In the genomic region with DNA sequence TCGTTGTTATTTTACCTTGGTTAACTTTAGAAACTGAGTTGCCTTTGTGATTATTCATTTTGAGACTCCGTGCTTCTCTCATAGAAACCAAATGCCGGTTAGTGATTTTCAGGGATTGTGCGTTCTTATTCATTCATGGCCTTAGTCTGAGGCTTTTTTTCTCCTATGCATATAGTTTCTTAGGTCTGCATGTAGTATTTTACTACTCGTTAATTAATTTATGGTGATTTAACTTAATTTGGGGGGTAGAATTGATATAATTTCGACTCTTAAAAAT, we compare ENCODE assay signal across 10 mouse cellular contexts. TPM values are rescaled to one million over a fixed set of nuclear protein-coding genes. Genes with fewer than 3 reads are reported as not detected.
DNase-seq lines count a peak whose midpoint lies in the region; ATAC-seq and TF ChIP-seq lines count a peak whose summit lies in the region.
"Had no signal": no experiment of that assay in that cellular context is flagged by ENCODE, and none has a peak within 500 bp of the region (broad histone marks: within the 10 kb centered on the region; RNA-seq: fewer than 3 reads in every experiment).

No protein-coding gene starts in this region.

- DNase-seq in kidney, adult 2 months: peak; percentile 9
- DNase-seq in kidney, postnatal 4 days: no peak
- DNase-seq in cerebellum, postnatal 25 days: no peak
- no peak for DNase-seq in adrenal gland, postnatal 14 days
- DNase-seq in spleen, postnatal 10 days (ENCODE audit: low spot score in 2 of 2): no peak

- WGBS in kidney, adult 2 months: 24% methylated on average over 6 of the region's 6 CpGs
- 2% methylated on average over 6 of the region's 6 CpGs for WGBS in hindbrain, embryonic 13.5 days
- 1% methylated on average over 6 of the region's 6 CpGs for WGBS in midbrain, embryonic 13.5 days

- H3K27me3 ChIP-seq in kidney, adult 2 months (replicated peaks; ENCODE audit: control insufficient read depth, insufficient read depth, low read length): no peaks in the 10 kb centered on the region
- no peaks in the 10 kb centered on the region for H3K27me3 ChIP-seq in hindbrain, embryonic 13.5 days
- H3K27me3 ChIP-seq in midbrain, embryonic 13.5 days: no peaks in the 10 kb centered on the region
- H3K27me3 ChIP-seq: Patski had no signal

- H3K9ac ChIP-seq in hindbrain, embryonic 13.5 days: peak overlapping the region; percentile 93
- H3K9ac ChIP-seq in midbrain, embryonic 13.5 days (replicated peaks): peak overlapping the region; percentile 91

- H3K4me2 ChIP-seq in hindbrain, embryonic 13.5 days: peak overlapping the region; percentile 55
- peak overlapping the region; percentile 55 for H3K4me2 ChIP-seq in midbrain, embryonic 13.5 days (replicated peaks)

- TF ChIP-seq POLR2A in kidney, adult 2 months (IDR thresholded peaks at IDR 0.05; ENCODE audit: low read depth, low read length): no peak

- TF ChIP-seq CTCF in kidney, adult 2 months (conservative IDR thresholded peaks at IDR 0.05; ENCODE audit: insufficient read depth, insufficient read length, low read depth, low read length): no peak

- H3K4me1 ChIP-seq in kidney, adult 2 months (ENCODE audit: control insufficient read depth, insufficient read depth, low read length): no peaks in the 10 kb centered on the region
- no peaks in the 10 kb centered on the region for H3K4me1 ChIP-seq in brown adipose tissue, adult 24 weeks (ENCODE audit: control insufficient read depth, insufficient read depth, insufficient read length, low read length)
- peaks cover 21% of the 10 kb centered on the region for H3K4me1 ChIP-seq in hindbrain, embryonic 13.5 days (replicated peaks)
- peaks cover 25% of the 10 kb centered on the region for H3K4me1 ChIP-seq in midbrain, embryonic 13.5 days (replicated peaks)

- no peaks in the 10 kb centered on the region for H3K36me3 ChIP-seq in kidney, adult 2 months (ENCODE audit: control insufficient read depth, insufficient read depth, low read length)
- no peaks in the 10 kb centered on the region for H3K36me3 ChIP-seq in hindbrain, embryonic 13.5 days
- no peaks in the 10 kb centered on the region for H3K36me3 ChIP-seq in midbrain, embryonic 13.5 days

- no peak for ATAC-seq in hindbrain, embryonic 13.5 days (ENCODE audit: low FRiP score)
- ATAC-seq in midbrain, embryonic 13.5 days: no peak
- ATAC-seq: Patski had no signal

- peak overlapping the region; percentile 64; the same call in 1 of the 2 replicates for H3K4me3 ChIP-seq in kidney, adult 2 months (ENCODE audit: insufficient read depth, low read depth, low read length)
- H3K4me3 ChIP-seq in brown adipose tissue, adult 24 weeks (ENCODE audit: insufficient read depth, low read depth, low read length): peak overlapping the region; percentile 84; the same call in 1 of the 2 replicates
- H3K4me3 ChIP-seq in hindbrain, embryonic 13.5 days: peak overlapping the region; percentile 77
- peak overlapping the region; percentile 76 for H3K4me3 ChIP-seq in midbrain, embryonic 13.5 days (replicated peaks)

- no peaks in the 10 kb centered on the region for H3K9me3 ChIP-seq in hindbrain, embryonic 13.5 days
- H3K9me3 ChIP-seq in midbrain, embryonic 13.5 days: no peaks in the 10 kb centered on the region
- H3K9me3 ChIP-seq: megakaryocyte, embryonic 14.5 days had no signal

- no peak overlapping the region for H3K27ac ChIP-seq in kidney, adult 2 months (ENCODE audit: insufficient read depth, low read depth, low read length)
- H3K27ac ChIP-seq in brown adipose tissue, adult 24 weeks (replicated peaks; ENCODE audit: low read depth, low read length): no peak overlapping the region
- H3K27ac ChIP-seq in hindbrain, embryonic 13.5 days: peak overlapping the region; percentile 100
- peak overlapping the region; percentile 100 for H3K27ac ChIP-seq in midbrain, embryonic 13.5 days

RNA-seq across cellular contexts. Expression of gene Pik3r3, which starts 1.4 kb away (rescaled TPM):
- polyA plus RNA-seq in kidney, adult 2 months (2012; rRNA removed): 14.6 and 20.8 TPM in 2 replicates
- polyA plus RNA-seq in brown adipose tissue, adult 24 weeks (2012; ENCODE audit: insufficient read depth, insufficient read length, missing spikeins): 3.0 and 4.6 TPM in 2 replicates
- 86.2 and 86.4 TPM in 2 replicates for polyA plus RNA-seq in hindbrain, embryonic 13.5 days (2015; fragmentation: Nextera tagmentation; extraction: Ambion mirVana)
- 111 TPM in 2 replicates for polyA plus RNA-seq in midbrain, embryonic 13.5 days (2015; fragmentation: Nextera tagmentation; extraction: Ambion mirVana)
- 15.1 and 18.9 TPM in 2 replicates for total RNA-seq in adrenal gland, postnatal 14 days (2021)

RNA-seq across cellular contexts. Expression of gene Gm49337, which starts 49.6 kb away (rescaled TPM):
- polyA plus RNA-seq in kidney, adult 2 months (2012; rRNA removed): not detected in 2 replicates
- polyA plus RNA-seq in brown adipose tissue, adult 24 weeks (2012; ENCODE audit: insufficient read depth, insufficient read length, missing spikeins): not detected in 2 replicates
- not detected in 2 replicates for polyA plus RNA-seq in hindbrain, embryonic 13.5 days (2015; fragmentation: Nextera tagmentation; extraction: Ambion mirVana)
- not detected in 2 replicates for polyA plus RNA-seq in midbrain, embryonic 13.5 days (2015; fragmentation: Nextera tagmentation; extraction: Ambion mirVana)
- total RNA-seq in adrenal gland, postnatal 14 days (2021): not detected in 2 replicates
- polyA plus RNA-seq: Patski had no signal

RNA-seq across cellular contexts. Expression of gene 1700042G07Rik, which starts 49.6 kb away (rescaled TPM):
- polyA plus RNA-seq in kidney, adult 2 months (2012; rRNA removed): not detected in 2 replicates
- not detected in 2 replicates for polyA plus RNA-seq in brown adipose tissue, adult 24 weeks (2012; ENCODE audit: insufficient read depth, insufficient read length, missing spikeins)
- not detected in 2 replicates for polyA plus RNA-seq in hindbrain, embryonic 13.5 days (2015; fragmentation: Nextera tagmentation; extraction: Ambion mirVana)
- polyA plus RNA-seq in midbrain, embryonic 13.5 days (2015; fragmentation: Nextera tagmentation; extraction: Ambion mirVana): not detected in 2 replicates
- total RNA-seq in adrenal gland, postnatal 14 days (2021): not detected in 2 replicates
- polyA plus RNA-seq: Patski had no signal

RNA-seq across cellular contexts. Expression of gene Tspan1, which starts 55.4 kb away (rescaled TPM):
- polyA plus RNA-seq in kidney, adult 2 months (2012; rRNA removed): 44.0 TPM in 2 replicates
- polyA plus RNA-seq in brown adipose tissue, adult 24 weeks (2012; ENCODE audit: insufficient read depth, insufficient read length, missing spikeins): not detected in 2 replicates
- 0.19 and 0.22 TPM in 2 replicates for polyA plus RNA-seq in hindbrain, embryonic 13.5 days (2015; fragmentation: Nextera tagmentation; extraction: Ambion mirVana)
- 0.11 TPM in 1 of 2 replicates, not detected in the other for polyA plus RNA-seq in midbrain, embryonic 13.5 days (2015; fragmentation: Nextera tagmentation; extraction: Ambion mirVana)
- total RNA-seq in adrenal gland, postnatal 14 days (2021): not detected in 2 replicates

Comparison
In these comparisons a context has a peak if more than half of its experiments do, and no peak if none do; other contexts are left out.
1. H3K27ac ChIP-seq: peak in hindbrain, embryonic 13.5 days (single experiment) and midbrain, embryonic 13.5 days (single experiment); none in kidney, adult 2 months (single experiment) and brown adipose tissue, adult 24 weeks (single experiment).
2. Peak in every context shown above with its lines, with median percentiles within 50 percentile points of each other: H3K4me3 ChIP-seq.